Comparison of ENCODE assay signal across 20 mouse cellular contexts in genomic region chr17:56986105-56986805, GRCm38 (mm10). TPM values are rescaled to one million over a fixed set of nuclear protein-coding genes. Genes with fewer than 3 reads are reported as not detected.
"Had no signal": no experiment of that assay in that cellular context is flagged by ENCODE, and none has a peak within 500 bp of the region (broad histone marks: within the 10 kb centered on the region; RNA-seq: fewer than 3 reads in every experiment).

No protein-coding gene starts in this region.

- H3K9ac ChIP-seq: kidney, embryonic 15.5 days; limb, embryonic 12.5 days; liver, embryonic 15.5 days; lung, embryonic 14.5 days had no signal

- H3K36me3 ChIP-seq: kidney, embryonic 15.5 days; liver, embryonic 15.5 days had no signal

- H3K4me3 ChIP-seq: kidney, embryonic 15.5 days; limb, embryonic 12.5 days; liver, embryonic 15.5 days; midbrain, embryonic 10.5 days had no signal

- DNase-seq: kidney, adult 2 months; kidney, postnatal 14 days; liver; lung, embryonic 14.5 days; lung, postnatal 10 days; thymus, postnatal 36 days had no signal

- H3K9me3 ChIP-seq: kidney, embryonic 15.5 days; limb, embryonic 12.5 days; liver, embryonic 15.5 days; midbrain, embryonic 10.5 days had no signal

- H3K27ac ChIP-seq: kidney, embryonic 15.5 days; limb, embryonic 12.5 days; liver, embryonic 15.5 days; midbrain, embryonic 10.5 days had no signal

- H3K27me3 ChIP-seq: kidney, embryonic 15.5 days; limb, embryonic 12.5 days; liver, embryonic 15.5 days had no signal

- H3K4me2 ChIP-seq: kidney, embryonic 15.5 days; limb, embryonic 12.5 days; liver, embryonic 15.5 days; lung, embryonic 14.5 days had no signal

- ATAC-seq: intestine, embryonic 16.5 days; midbrain, embryonic 16.5 days had no signal

RNA-seq across cellular contexts. Expression of gene Acer1, which starts 4.3 kb away (rescaled TPM):
- total RNA-seq: layer of hippocampus, adult 8-10 months; layer of hippocampus, postnatal 25 days; left cerebral cortex, adult 8-10 months; left cerebral cortex, postnatal 36 days had no signal
- polyA plus RNA-seq: kidney, adult 2 months; kidney, embryonic 15.5 days; limb, embryonic 12.5 days; liver, embryonic 15.5 days; lung, embryonic 14.5 days; midbrain, embryonic 10.5 days; midbrain, embryonic 16.5 days; neural tube, embryonic 14.5 days; thymus, postnatal 0 days had no signal

RNA-seq across cellular contexts. Expression of gene Pspn, which starts 13.6 kb away (rescaled TPM):
- total RNA-seq: layer of hippocampus, postnatal 25 days; left cerebral cortex, adult 8-10 months; left cerebral cortex, postnatal 36 days; megakaryocyte, adult 5-6 weeks had no signal
- polyA plus RNA-seq: intestine, embryonic 16.5 days; kidney, adult 2 months; large intestine, adult 2 months; limb, embryonic 12.5 days; liver, embryonic 15.5 days; neural tube, embryonic 14.5 days had no signal
